Mouse (Mus musculus) splenic B cell, adult 2 months (primary cell): ENCODE measurements at regions not wholly inside any gene's neighbourhood (a gene's known extent, or its start where the extent isn't known, plus 50 kb on each side); places are given as distances from the start of the nearest gene placed in this dataset.

Experiments used
- DNase-seq: peaks from one replicate; pipeline ENCODE4 v3.0.0-alpha.2; 2011; ENCODE audit warnings: low read depth, low spot score
- H3K27me3 ChIP-seq: 2 replicates; pipeline ENCODE4 v1.6.1; 2012; ENCODE audit warnings: mild to moderate bottlenecking, low read length, moderate library complexity, mixed read lengths; ENCODE audit not compliant: control insufficient read depth, poor library complexity, insufficient read depth, severe bottlenecking
- H3K36me3 ChIP-seq: 2 replicates; pipeline ENCODE4 v1.6.1; 2012; ENCODE audit warnings: mild to moderate bottlenecking, low read length, moderate library complexity, mixed read lengths; ENCODE audit not compliant: control insufficient read depth, poor library complexity, insufficient read depth, severe bottlenecking

DNA sequence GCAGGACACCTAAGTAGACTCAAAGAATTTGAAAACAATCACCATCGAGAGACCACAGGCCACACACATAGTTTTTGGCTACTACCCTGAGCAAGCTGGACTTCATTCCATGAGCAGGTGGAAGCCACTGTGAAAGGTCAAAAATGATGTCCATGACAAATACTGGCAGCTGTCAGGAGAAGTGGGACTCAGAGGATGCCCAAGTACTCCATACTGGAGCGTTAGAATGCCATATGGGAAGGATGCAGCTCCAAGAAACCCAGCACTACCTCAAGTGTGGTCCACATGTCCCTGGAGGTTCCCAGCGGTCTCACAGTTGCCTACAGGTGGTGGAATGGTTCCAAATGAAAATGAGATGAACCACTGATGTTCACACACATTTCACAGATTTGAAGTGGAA, 329.2 kb downstream of the Mycn start:
- DNase-seq: no peak
- Histone ChIP-seq H3K36me3 (no peaks in the 10 kb centered on the region), H3K27me3 (no peaks in the 10 kb centered on the region)

DNA sequence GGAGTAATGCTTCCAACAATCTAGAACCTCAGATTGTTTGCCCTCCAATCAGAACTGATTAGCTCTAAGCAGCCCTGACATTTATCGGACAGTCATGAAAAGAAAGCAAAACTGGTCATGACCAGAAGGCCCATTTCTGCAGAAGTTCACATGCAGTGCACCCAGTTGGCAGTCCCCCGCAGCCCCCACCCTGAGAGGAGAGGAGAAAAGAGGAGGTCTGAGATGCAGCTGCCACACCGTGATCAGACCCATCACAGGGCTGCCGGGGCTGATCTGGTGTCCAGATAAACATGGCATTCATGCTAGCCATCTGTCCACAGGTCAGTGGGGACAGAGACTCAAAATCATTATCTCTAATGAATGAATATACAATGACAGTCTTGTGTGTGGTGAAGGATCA, 330.9 kb downstream of the Mycn start:
- DNase-seq: no peak
- no peaks in the 10 kb centered on the region for H3K27me3 ChIP-seq
- no peaks in the 10 kb centered on the region for H3K36me3 ChIP-seq

DNA sequence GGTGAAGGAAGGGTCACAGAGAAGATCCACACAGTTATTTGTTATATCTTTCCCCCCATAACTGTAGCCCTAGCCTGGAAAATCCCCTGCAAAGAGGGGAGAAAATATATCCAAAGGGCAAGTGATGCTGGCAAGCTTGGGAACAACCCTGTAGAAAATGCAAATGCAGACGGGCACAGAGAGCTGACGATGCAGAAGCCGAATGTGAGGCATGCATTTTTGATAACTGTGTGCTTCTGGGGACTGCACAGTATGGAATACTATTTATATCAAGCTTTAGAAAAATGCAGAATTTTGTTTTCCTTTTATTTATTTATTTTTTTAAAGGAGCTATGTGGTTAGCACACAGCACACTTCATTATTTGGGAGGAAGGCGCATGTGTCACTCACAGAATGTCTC, 333.7 kb downstream of the Mycn start:
- Histone ChIP-seq H3K27me3 (no peaks in the 10 kb centered on the region), H3K36me3 (no peaks in the 10 kb centered on the region)
- DNase-seq: no peak

DNA sequence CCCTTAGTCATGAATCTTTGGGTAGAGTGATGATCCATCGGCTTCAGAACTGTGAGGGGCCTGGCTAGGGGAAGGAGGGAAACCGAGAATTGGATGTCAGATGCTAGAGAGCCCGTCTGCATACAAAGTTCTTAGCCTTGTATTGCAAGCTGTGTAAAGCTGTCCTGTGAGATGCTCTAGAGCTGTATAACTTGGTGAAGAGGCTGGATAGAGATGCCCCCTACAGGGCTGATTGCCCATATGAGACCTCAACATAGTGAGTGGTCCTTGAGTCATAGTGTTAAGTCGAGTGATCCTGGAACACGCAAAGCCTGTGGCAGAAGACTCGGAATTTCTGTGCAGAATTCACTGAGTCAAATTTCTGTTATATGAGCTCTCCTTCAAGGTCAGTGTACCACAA, 334.8 kb downstream of the Mycn start:
- peak; percentile 54 for DNase-seq
- Histone ChIP-seq H3K27me3 (no peaks in the 10 kb centered on the region), H3K36me3 (no peaks in the 10 kb centered on the region)

DNA sequence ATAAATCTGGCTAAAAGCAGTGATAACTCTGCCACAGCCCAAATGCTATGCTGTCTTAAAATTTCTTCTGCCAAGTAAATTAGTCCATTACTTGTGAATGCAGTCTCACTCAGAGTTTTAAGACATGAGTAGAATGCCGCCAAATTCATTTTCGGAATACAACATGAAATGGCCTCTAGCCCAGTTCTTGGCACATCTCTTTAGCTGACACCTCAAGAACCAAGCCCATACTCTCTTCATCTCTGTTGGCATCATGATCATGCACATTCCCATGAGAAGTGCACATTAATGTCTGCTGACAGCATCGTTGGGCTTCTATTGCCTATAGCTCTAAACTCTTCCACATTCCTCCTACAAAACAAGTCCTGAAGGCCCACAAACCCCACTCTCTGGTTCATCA, 336.2 kb downstream of the Mycn start:
- Histone ChIP-seq H3K36me3 (no peaks in the 10 kb centered on the region), H3K27me3 (no peaks in the 10 kb centered on the region)
- no peak for DNase-seq

DNA sequence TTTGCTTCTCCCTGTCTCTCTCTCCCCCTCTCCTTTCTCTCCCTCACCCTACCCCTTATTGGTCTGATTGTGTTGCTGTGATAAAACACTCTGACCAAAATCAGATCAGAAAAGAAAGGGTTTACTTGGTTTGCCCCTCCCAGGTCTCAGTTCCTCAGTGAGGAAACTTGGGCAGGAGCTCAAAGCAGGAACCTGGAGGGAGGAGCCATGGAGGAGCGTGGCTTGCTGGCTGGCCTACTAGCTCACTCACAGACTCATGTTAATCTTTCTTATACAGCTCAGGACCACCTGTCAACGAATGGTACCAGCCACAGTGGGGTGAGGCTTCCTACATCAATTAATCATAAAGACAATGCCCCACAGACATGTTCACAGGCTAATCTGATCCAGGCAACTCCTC, 339.4 kb downstream of the Fam49a start:
- no peak for DNase-seq
- Histone ChIP-seq H3K27me3 (no peaks in the 10 kb centered on the region), H3K36me3 (no peaks in the 10 kb centered on the region)

DNA sequence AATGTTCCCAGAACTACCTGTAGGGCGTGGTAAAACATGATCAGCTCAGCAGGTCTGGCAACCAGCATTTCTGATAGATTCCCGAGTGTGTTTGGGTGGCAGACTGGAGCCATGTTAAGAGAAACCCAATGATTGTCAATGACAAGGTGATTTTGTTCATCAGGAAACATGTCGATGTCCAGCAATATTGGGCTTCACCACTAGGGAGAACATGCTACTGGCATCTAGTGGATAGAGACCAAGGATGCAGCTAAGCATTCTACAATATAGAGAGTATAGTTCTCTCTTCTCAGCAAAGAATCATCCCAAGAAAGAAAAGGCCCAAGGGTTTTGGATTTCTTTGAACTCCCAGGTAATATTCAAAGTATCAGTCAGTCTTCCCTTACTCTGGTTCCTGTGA, 333.5 kb downstream of the Fam49a start:
- no peaks in the 10 kb centered on the region for H3K36me3 ChIP-seq
- peak; percentile 44 for DNase-seq
- no peaks in the 10 kb centered on the region for H3K27me3 ChIP-seq

DNA sequence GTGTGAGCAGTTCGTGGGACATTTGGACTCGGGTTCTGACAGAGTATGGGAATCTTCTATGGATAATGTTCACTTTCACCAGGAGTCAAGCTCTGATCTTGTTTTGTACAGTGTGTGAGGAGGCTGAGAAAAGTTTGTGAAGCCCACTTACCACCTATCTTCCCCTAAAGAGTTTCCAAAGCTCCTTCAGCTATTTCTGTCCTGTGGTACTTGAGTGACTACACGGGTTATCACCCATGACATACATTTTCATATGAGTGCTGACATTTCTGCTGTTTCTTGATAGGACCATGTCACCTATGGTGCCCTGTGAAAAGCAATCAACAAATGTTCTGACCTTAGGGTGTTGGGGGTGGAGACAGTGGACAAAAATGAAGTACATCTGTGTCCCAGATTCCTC, 332.6 kb downstream of the Fam49a start:
- DNase-seq: no peak
- no peaks in the 10 kb centered on the region for H3K27me3 ChIP-seq
- no peaks in the 10 kb centered on the region for H3K36me3 ChIP-seq

DNA sequence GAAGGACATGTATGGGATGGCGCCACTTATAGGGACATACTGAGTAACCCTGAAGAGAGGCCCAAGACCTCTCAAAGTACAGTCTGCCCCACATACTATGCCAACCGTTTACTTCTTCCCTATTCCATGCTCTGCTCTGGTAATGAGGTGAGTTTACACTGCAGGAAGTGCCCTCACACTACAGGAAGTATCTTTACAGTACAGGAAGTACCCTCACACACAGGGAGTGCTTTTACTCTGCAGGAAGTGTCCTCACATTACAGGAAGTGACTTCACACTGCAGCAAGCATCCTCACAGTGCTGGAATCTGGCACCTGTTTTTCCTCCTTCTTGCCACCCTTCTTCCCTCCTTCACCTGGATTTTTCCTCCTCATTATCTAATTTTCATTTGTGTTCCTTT, 331.4 kb downstream of the Fam49a start:
- Histone ChIP-seq H3K27me3 (no peaks in the 10 kb centered on the region), H3K36me3 (no peaks in the 10 kb centered on the region)
- peak; percentile 32 for DNase-seq

DNA sequence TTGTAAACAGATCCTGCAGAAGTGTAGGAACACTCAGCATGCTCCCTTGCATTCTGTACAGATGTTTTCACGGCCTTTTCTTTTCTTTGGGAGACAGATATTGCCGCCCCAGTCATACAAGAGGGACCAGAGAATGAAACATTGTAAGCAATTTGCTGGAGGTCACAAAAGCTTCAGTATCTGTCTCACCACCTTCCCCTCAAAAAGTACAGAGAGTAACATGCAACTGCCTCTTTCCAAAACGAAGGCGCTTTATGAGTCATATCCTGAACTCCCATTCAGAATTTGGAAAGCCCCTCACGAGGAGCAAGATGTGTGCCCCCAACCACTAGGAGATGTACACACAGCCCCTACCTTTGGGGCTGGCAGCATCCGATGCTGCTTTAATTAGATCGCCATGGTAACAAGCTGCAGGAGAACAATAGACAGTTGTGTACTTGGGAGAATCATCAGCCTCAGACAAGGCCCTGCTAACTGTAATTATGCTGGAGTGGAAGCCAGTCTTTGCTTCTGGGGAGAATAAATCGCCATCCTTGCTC, 328.9 kb downstream of the Fam49a start:
- Histone ChIP-seq H3K36me3 (no peaks in the 10 kb centered on the region), H3K27me3 (no peaks in the 10 kb centered on the region)
- DNase-seq: no peak

DNA sequence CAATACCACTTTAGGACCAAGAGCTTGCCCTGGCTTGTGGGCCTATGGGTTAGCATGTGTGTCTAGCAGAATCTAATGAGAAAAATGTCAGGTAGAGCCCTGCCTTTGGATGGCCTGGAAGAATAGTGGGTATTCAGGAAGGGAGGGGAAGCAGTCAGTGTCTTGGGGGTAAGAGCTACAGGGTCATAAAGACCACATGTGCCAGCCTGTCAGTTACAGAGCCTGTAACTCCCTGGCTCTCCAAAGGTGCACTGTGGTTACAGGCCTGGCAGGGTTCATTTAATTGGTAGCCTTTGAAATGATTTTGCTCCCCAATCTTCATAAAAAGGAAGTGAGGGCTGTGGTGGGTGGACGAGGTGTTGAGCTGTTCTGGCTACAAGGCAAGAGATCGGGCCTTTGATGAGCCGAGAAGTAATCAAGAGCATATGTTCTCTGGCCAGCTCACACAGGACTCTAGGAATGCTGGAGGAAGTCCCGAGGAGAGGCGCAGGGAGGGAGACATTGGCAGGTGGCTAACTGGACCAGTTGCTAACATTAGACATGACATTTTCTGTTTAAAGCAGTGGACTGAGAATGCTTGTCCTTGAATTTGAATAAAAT, 326.9 kb downstream of the Fam49a start:
- Histone ChIP-seq H3K36me3 (no peaks in the 10 kb centered on the region), H3K27me3 (no peaks in the 10 kb centered on the region)
- DNase-seq: no peak

DNA sequence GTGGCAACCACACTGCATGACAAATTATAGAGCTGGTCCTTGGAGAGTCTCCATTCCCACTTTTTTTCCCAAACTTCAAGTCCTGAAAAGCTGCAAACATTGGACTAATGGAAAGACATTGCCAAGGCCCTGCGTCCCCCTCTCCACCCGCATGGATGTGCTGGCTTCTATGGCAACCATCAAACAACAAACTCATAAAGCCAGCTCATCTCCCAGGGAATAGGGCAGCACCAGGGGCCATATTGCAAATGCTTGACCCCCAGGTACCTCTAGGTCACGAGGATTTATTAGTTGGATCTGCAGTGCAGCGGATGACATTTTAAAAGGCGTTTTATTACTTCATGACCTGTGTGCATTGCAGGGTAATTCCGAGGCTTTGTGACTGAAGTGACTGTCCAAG, 324.5 kb downstream of the Fam49a start:
- H3K36me3 ChIP-seq: no peaks in the 10 kb centered on the region
- H3K27me3 ChIP-seq: no peaks in the 10 kb centered on the region
- no peak for DNase-seq

DNA sequence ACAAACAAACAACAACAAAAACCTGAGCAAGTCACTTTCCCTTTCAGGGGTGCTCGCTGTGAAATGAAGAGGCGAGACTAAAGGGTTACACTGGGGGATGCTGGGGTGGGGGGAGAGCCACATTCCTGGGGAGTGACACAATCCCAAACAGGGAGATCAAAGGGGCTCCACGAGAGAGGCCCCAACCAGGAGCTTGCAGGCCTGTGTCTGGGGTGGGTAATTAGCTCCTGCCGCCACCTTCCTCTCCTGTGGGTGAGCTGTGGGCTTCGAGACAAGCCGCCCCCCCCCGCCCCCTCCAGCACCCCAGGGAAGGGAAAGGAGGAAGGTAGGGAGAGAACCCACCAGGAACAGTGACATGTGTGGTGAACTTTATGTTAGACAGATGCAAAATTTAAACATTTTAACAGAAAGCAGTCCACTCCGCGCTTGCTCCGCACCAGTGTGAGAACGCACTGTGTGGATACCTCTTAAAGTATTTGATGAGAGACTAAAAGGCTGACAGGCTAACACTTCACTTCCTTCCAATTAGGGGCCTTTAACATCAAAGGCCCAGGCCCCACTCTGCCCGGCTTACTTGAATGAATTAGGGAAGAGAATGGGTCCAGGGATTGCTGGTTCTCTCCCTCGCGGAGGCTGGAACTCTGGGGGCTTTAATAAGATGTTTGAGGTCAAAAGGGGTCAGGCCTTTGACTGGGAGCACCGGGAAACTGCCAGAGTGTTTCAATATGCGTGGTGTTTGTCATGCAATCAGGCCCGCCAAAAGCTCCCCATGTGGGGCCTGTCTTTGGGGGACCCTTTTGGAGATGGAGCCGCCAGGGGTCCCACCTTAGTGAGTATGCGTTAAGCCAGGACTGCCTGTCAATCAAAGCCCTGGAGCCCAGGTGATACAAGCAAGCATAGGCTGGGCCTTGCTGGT, 319.6 kb downstream of the Fam49a start:
- no peaks in the 10 kb centered on the region for H3K36me3 ChIP-seq
- DNase-seq: no peak
- no peaks in the 10 kb centered on the region for H3K27me3 ChIP-seq

DNA sequence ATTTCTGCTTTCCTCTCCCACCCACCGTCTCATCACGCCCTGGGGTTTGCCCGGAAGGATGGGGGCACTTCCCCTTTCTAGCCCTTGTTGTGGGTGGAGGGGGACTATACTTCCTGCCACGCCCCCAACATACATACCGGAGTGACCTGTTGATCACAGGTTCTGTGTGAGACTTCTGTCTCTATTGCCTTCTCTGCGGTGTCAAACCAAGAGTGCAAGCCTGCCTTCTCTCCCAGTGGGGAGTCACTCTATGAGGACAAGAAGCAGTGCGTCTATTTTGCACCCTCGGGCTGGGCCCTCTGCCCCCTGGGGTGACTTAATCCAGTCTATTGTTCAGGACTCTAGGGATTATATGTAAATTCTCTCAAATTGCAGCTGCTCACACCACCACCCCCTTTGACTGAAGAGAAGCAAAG, 318.8 kb downstream of the Fam49a start:
- Histone ChIP-seq H3K27me3 (no peaks in the 10 kb centered on the region), H3K36me3 (no peaks in the 10 kb centered on the region)
- peak; percentile 93 for DNase-seq

DNA sequence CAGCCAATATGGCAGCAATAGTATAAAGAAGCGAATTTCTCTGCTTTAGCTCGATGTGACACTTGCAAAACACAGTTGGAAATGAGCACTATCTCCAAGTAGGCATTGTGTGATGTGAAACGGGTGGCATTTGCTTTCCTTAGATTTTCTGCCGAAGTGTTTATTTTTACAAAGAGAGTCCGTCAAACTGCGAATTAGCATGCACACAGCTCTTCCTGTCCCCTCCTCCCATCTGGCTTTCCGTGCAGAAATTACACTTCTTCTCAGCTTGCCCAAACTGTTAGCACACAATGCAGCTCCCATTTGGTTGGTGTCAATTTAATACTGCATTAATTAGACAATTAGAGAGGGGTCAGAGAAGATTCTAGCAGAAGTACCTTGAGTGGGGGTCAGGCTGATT, 316.3 kb downstream of the Fam49a start:
- Histone ChIP-seq H3K36me3 (no peaks in the 10 kb centered on the region), H3K27me3 (no peaks in the 10 kb centered on the region)
- DNase-seq: no peak
